Mouse (Mus musculus) lung, postnatal 14 days (tissue): ENCODE results near the gene Ash1l.
A peak's percentile ranks its signal among the peaks of the same experiment; 100 is the strongest.

Source experiments
- DNase-seq: peaks from one replicate; pipeline ENCODE4 v3.0.0; 2021

Ash1l gene

GRCm38 (mm10) chr3:88950576-88951326, at the start of gene Ash1l, which contains the start of gene Dap3:
Ash1l (plus strand) TSS chr3:88950622.
Dap3 (minus strand) TSS chr3:88951181.
- DNase-seq = peak; percentile 77

DNA sequence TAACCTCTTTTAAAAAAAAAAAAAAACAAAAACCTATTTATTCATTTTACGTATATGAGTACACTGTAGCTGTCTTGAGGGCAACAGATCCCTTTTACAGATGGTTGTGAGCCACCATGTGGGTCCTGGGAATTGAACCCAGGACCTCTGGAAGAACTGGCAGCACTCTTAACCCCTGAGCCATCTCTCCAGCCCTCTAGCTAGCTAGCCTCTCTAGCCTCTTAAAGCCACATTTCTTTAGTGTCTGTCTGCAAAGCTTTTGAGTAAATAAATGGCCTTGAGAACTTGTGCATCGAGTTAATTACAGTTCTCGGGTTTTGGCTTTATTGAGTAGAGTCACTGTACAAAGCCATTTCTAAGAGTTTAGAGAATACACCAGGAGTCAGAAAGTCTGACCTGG, 45.6 kb upstream of the Ash1l start:
- no peak for DNase-seq

- DNase-seq = no peak
Observed at GRCm38 (mm10) chr3:88905209-88905608, 45.2 kb upstream of the Ash1l start.

GRCm38 (mm10) chr3:88905741-88906140, 44.7 kb upstream of the Ash1l start:
- no peak for DNase-seq

GRCm38 (mm10) chr3:88906393-88907159, 43.8 kb upstream of the Ash1l start:
- no peak for DNase-seq

DNA sequence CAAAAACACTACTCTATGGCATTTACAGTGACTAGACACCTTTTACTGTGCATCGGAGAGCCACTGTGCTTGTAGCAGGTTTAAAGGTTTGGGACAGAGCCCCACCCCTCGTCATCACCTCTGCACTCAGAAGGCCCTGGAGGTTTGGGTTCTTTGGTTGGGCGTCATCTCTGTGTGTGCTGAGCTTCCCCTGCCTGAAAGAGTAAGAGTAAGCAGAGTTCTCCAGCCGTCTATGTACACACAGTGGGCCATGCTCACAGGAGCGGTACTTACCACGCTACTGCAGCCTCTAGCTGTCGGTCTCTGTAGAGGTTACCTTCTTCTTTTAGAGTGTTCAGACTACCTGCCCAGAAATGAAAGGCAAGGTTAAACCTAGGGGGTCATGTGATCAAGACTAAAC, 37.8 kb upstream of the Ash1l start:
- no peak for DNase-seq

- peak; percentile 93 for DNase-seq
Observed at GRCm38 (mm10) chr3:88913511-88914383, 36.7 kb upstream of the Ash1l start, which contains the start of gene Msto1. Msto1 (minus strand) TSS chr3:88913999.

DNA sequence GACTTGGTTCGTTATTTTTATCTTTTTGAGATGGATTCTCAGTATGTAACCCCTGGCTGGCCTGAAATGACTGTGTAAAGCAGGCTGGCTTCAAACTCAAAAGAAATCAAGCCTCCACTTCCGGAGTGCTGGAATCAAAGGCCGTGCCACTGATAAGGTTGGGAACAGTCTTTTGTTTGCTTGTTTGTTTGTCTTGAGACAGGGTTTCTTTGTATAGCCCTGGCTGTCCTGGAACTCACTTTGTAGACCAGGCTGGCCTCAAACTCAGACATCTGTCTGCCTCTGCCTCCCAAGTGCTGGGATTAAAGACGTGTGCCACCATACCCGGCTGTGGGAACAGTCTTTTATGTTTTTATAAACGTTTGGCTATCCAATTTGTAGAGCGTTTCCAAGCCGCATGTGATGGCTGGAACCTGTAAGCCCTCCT, 36.0 kb upstream of the Ash1l start:
- no peak for DNase-seq

DNA sequence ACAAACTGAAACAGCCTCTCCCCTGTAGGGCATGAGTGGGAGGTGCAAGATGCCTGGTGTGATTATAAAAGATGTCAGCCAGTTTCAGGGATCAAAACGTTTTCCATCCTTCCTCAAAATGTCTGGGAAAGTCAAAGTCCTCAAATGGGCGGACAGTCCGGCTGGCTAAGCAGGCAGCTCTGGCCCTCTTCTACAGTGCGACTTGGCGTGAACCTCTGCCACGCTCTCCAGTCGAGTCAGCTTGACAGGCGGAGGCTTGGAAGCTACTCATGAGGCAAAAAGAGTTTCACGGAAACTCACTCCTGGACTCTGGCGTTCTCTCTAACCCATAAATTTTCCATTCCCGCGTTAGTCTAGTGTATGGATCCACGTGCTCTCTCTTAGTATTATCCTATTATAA, 31.4 kb upstream of the Ash1l start:
- DNase-seq = no peak

DNA sequence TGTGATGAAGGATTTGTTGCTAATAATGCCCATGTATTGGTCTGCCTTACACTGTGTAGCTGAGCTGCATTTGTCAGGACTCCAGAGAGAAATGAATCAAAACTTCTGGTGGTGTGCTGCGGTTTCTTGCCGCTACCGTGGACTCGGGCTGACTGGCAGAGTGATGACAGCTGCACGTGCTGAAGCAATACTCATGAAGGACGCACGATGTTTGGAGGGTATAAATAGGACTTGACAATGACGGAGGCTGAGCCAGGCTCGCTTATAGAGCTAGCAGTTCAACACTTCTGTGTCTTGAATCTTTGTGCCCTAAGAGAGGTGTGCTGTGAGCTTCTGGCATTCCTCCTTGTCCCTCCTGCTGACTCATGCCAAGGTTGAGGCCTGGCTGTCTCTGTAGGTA, 29.0 kb upstream of the Ash1l start:
- no peak for DNase-seq

DNA sequence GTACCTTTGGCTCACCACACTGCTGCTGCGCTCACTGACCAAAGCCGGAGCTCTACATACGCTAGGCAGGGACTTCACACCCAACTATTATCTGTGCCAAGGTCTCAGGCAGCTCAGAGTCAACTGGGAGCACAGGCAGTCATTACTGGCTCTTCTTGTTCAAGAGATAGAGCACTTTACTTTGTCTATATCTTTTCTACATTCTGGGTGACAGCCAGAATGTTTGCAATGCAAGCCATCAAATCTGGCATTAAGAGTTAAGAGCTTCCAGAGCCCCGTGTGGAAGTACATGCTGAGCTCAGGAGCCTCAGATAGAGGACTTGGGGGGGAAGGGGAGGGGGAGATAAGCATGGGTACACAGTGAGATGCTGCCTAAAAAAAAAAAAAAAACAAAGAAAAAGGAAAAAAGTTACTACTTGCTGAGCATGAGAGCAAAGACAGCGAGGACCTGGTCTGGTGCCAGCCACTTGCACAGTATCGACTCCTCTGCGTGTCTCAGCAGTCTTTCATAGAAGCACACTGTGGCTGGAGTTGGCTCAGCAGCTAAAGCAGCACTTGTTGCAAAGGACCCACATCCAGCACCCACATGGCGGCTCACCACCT, 26.3 kb upstream of the Ash1l start:
- DNase-seq = no peak

DNA sequence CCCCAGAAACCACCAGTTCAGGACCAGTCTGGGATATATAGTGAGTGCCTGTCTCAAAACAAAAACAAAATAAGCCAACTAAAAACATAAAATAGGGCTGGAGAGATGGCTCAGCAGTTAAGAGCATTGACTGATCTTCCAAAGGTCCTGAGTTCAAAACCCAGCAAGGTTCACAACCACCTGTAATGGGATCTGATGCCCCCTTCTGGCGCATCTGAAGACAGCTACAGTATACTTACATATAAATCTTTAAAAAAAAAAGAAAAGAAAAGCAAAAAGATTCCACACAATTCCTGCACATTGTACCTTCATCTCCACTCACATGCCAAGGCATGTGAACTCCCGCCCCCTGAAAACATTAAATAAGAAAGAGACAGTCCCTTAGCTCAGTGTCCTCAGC, 24.8 kb upstream of the Ash1l start:
- DNase-seq = no peak

- DNase-seq = no peak
Observed at GRCm38 (mm10) chr3:88929501-88929900, 20.9 kb upstream of the Ash1l start.

DNA sequence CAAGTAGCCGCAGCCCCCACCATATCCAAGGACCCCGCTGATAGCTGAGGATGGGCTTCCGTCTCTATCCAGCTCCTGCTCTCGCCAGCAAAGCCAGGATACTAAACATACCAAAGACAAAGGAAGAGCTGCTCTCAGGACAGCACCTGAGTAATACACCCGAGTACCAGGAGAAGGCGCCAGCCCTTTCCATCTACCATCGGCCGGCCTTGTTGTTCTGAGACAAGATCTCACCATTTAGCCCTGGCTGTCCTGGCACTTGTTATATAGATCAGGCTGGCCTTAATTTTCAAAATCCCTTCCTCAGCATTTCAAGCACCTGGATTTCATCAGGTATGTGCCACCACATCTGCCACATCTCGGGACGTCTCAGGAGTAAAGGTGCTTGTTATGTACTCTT, 11.4 kb upstream of the Ash1l start:
- no peak for DNase-seq

DNA sequence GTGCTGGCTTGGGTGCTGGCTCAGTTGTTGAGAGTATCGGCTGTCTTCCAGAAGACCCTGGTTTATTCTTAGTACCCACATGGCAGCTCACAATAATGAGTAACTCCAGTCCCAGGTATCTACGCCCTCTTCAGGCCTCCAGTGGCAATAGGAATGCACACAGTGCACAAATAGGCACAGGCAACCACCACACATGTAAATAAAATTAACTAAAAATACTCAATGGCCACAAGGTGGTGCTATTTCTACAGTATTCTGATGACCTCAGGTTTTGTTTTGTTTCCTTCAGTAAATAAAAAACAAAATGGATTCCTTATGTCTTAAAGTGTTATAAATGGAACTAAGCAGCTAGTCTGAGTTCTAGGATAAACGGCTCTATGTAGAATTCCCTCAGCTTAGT, 10.7 kb upstream of the Ash1l start:
- DNase-seq = no peak

GRCm38 (mm10) chr3:88942316-88942880, 8.0 kb upstream of the Ash1l start:
- no peak for DNase-seq

GRCm38 (mm10) chr3:88944109-88944508, 6.3 kb upstream of the Ash1l start:
- DNase-seq = no peak

GRCm38 (mm10) chr3:88949786-88950575, 441 bp upstream of the Ash1l start:
- DNase-seq = peak; percentile 93

GRCm38 (mm10) chr3:88951327-88951800, 942 bp downstream of the Ash1l start:
- no peak for DNase-seq

GRCm38 (mm10) chr3:88953246-88953645, 2.8 kb downstream of the Ash1l start:
- DNase-seq = no peak

GRCm38 (mm10) chr3:88953736-88954135, 3.3 kb downstream of the Ash1l start:
- DNase-seq = no peak
